Mouse (Mus musculus) cortical plate, adult 2 months (tissue): ENCODE measurements at regions not wholly inside any gene's neighbourhood (a gene's known extent, or its start where the extent isn't known, plus 50 kb on each side); places are given as distances from the start of the nearest gene placed in this dataset.

Experiments used
- CTCF ChIP-seq: fragments of 200-500 bp; IDR thresholded peaks from 2 replicates; pipeline ENCODE4 v1.5.1; 2011; ENCODE audit warnings: mild to moderate bottlenecking, control low read depth, low read length; ENCODE audit not compliant: insufficient read depth; ENCODE audit errors: extremely low read depth
- POLR2A ChIP-seq: fragments of 200-500 bp; IDR thresholded peaks from 2 replicates; pipeline ENCODE4 v1.6.1; 2011; ENCODE audit warnings: mild to moderate bottlenecking, low read length, control low read depth; ENCODE audit not compliant: insufficient read depth; ENCODE audit errors: extremely low read depth

DNA sequence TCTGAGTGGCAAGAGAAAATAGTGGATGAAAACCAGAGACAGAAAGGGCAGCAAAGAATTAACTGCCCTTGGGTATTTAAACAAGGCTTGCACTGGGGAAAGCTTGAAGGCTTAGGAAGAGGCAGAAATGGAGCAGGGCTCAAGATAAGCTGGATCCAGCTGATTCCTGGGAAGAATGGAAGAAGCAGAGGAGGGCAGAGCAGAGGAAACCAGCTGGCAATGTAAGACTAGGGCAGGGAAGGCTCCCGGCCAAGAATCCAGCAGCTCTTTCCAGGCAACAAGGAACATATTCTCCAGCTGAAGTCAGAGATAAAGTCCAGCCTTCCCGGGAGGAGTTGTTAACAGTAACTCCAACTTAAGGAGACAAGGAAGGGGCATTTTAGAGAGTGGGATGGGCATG is 147.7 kb upstream of the Slc24a5 start:
- no peak for TF ChIP-seq CTCF
- no peak for TF ChIP-seq POLR2A
